Mouse (Mus musculus) CD4-positive helper T cell, adult 2 months (primary cell): ENCODE data around the gene Srp9.

ENCODE experiments used
- DNase-seq: peaks from one replicate; pipeline ENCODE4 v3.0.0-alpha.2; 2012; ENCODE audit warnings: low read depth, missing footprints, low spot score

The Srp9 gene

DNA sequence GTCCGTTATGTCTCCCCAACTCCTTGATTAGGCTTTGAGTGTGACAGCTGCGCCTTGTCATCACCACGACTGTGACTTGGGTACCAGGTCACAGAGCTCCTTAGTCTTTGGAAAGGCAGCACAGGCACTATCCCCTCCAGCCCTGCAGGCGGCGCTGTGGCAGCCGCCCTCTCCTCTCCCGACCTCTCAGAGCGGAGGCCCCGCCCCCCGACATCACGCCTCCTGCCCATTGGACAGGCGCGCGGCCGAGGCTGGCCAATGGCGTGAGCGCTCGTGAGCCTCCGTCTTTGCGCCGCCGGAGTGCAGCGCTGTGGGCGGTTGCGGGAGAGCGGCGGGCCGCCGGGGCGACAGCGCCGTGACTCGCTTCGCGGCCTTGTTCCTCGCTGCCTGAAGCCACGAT is at the start of gene Srp9:
Srp9 (plus strand) TSS at position 232 of the 400 bp plus-strand sequence.
- peak; percentile 98 for DNase-seq

GRCm38 (mm10) chr1:182081744-182082419 is 42.7 kb upstream of the Srp9 start:
- peak; percentile 6 for DNase-seq

GRCm38 (mm10) chr1:182083459-182083858 is 41.1 kb upstream of the Srp9 start:
- no peak for DNase-seq

DNA sequence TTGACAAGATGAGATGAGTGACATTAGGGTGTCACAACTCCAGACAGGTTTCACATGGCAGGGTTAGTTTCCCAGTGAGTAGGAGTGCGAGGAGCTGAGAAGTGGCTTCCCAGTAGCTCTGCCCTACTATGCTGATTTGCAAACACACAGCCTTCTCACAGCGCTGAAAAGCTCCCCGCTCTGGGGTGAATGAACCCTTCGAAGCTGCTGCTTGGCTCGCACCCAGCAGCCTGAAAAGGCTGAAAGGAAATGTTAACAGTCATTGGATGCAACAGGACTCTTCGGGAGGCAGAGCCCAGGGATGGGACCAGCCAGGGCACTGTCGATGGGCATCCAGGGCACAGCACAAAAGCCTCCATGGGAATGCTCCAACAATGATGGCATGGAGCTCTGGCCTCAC is 37.8 kb upstream of the Srp9 start:
- DNase-seq = no peak

DNA sequence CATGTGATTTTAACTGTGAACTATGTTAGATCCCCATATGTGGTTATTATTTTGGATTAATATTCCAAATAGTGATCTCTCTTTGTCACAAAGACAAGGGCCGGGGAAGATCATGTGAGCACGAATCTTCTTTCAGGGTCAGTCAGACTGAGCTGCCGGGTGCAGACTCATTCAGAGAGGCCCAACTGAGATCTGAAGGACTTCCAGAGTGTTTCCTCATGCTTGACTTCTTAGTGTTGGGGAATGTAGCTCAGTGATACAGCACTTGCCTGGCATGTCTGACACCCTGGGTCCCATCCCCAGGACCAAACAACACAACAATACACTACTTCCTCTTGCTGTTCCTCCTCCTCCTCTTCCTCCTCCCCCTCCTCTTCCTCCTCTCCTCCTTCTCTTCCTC is 37.2 kb upstream of the Srp9 start:
- DNase-seq = no peak

- no peak for DNase-seq
Observed at GRCm38 (mm10) chr1:182087753-182088633, 36.5 kb upstream of the Srp9 start.

DNA sequence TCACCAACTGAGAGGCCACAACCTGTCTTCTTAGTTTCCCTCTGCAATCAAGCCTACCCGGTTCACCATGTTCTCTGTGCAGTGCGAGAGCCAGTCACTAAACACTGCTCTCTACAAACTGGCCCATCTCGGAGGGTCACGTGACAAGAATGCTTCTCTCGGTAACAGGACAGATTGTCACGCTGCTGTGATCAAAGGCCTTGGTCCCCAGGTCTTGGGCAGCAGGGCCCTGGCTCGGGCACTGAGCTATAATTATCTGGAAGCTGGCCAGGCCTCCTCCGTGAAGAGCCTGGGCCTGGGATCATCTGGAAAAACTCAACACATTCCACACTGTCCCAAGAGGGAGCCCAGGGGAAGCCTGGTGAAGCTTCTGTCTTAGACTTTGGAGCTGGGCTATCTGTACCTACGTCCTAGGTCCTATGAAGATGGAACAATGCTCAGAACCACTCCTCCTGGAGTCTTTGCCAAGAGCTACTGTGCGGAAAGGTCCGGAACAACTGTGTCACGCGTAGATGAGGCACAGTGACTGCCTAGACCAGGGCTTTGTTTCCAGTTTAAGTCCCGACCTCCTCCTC is 35.6 kb upstream of the Srp9 start:
- DNase-seq = no peak

- DNase-seq = no peak
Observed at GRCm38 (mm10) chr1:182089600-182090297, 34.8 kb upstream of the Srp9 start.

DNA sequence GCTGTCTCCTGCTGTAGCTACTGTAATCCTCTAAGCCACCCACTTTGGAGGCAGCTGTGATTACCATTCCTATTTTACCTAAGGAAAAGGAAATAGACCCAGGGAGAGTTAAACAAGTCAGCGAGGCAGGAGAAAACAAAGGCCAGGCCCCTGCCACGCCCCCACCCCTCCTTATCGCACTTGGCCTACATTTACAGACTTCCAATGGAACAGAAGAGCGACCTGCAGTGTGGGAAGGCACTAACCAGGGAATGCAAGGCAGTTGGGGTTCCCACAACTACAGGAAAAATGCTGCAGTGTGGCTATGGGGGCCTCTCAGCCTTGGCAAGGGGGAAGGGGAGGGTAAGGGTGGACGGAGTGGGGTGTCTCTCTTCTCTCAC is 34.2 kb upstream of the Srp9 start:
- no peak for DNase-seq

GRCm38 (mm10) chr1:182091261-182091660 is 33.3 kb upstream of the Srp9 start:
- no peak for DNase-seq

DNA sequence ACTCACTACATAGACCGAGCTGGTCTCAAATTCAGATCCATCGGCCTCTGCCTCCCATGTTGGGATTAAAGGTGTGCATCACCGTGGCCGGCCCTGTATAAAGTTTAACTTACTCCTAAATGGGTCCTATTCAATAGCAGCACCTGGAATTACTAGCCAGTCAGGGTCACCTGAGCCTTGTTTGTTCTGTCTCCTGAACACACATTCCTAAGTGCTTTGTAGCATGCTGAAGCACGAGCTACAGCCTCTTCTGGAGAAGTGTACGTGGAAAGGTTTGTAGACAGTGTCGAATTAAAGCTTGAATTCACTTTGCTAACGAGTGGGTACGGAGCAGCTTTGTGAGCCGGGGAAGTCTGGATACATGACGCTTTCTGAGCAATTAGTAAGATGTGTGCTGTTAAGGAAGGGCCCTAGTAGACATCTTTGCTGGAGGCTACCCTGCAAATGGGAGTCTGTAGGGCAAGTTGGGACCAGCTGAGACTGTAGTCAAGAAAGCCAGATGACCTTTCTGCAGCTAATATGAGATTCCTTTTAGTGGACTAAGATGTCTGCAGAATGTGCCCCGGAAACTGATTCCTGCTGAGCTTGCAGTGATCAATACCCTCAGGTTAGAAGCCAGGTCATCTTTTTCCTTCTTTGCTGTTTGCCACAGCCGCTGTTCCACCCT is 32.7 kb upstream of the Srp9 start:
- DNase-seq = no peak

GRCm38 (mm10) chr1:182092413-182092800 is 32.1 kb upstream of the Srp9 start:
- DNase-seq = no peak

- no peak for DNase-seq
Observed at GRCm38 (mm10) chr1:182093407-182093806, 31.1 kb upstream of the Srp9 start.

- DNase-seq = no peak
Observed at GRCm38 (mm10) chr1:182094473-182095136, 29.9 kb upstream of the Srp9 start.

- DNase-seq = no peak
Observed at GRCm38 (mm10) chr1:182095240-182095741, 29.2 kb upstream of the Srp9 start.

DNA sequence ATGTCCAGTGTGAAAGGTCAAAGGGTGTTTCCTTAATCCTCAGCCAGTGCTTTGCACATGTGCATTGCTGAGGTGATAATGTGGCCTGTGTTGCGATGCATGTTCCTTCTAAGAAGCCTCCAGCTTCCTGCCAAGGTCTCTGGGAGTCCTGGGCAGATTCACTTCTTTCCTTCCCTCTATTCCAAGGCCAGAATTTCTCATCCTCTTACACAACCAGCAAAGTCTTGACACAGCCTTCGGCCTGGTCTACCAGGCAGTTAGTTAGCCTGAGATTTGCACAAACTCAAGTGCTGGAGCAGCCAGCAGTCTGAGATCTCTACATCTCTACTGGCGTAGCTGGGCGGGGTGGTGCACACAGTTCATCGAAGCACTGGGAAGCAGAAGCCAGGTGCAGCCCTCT is 27.8 kb upstream of the Srp9 start:
- DNase-seq = no peak

DNA sequence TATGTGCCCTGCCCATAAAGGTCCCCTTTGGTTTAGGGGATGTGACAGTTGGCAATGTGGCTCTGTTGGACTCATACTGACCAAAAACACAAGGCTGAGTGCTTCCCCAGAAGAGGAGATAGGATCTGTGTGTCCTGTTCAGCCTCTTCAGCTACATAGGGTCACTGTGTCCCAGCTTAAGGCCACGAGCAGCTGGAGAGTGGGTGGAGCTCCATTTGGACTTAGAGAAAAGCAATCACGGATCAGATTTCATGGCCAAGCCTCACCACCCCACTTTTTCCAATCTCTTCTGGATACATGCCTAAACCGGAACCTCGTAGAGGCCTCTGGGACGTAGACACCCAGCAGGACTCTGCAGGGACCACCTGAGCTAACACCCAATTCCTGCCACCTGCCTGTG is 25.5 kb upstream of the Srp9 start:
- DNase-seq = no peak

DNA sequence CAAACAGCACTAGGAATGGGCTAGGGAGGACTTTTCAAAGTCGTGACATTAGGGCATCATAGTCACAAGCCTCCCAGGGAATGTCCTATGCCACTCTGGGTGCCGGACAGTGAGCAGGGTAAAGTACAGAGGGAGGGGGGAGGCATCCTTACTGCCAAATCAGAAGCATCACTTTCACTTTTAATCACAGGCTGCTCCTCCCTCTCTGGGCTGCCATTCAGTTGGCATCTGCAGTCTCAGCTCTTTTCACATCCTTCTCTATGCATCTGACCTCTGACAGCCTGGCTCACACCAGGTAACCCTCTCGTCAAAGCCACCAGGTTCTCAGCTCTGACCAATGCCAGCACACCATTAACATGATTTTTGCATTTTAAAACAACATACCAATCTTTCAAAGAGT is 24.1 kb upstream of the Srp9 start:
- peak; percentile 24 for DNase-seq

- peak; percentile 43 for DNase-seq
Observed at GRCm38 (mm10) chr1:182101468-182101867, 23.1 kb upstream of the Srp9 start.

GRCm38 (mm10) chr1:182102706-182103105 is 21.8 kb upstream of the Srp9 start:
- no peak for DNase-seq

GRCm38 (mm10) chr1:182103436-182103835 is 21.1 kb upstream of the Srp9 start:
- no peak for DNase-seq
